Mouse (Mus musculus): ENCODE data around the gene Sipa1l3.

Sipa1l3 gene

GRCm38 (mm10) chr7:29335841-29336671, 182.4 kb downstream of the Sipa1l3 start:
- DNase-seq (ENCODE audit: low spot score), result no peak

- DNase-seq (ENCODE audit: low spot score), result no peak
Measured at GRCm38 (mm10) chr7:29335276-29335675, 183.2 kb downstream of the Sipa1l3 start.

DNA sequence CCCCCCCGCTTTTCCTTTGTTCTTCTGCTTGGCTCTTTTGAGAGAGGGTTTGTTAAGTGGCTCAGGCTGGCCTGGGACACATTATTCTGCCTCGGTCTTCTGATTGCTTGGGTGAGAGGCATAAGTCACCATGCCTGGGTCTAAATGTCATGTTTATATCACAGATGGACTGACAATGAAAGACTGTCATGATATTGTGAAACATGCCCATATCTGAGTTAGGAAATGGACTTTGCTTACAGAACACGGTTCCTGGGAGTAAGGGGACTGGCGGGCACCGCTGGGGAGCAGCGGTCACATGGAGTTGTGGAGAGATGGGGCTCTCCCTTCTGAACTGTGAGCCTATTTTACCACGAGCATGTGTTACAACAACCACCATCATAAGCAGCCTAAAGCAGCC, 184.3 kb downstream of the Sipa1l3 start:
- no peak for DNase-seq (ENCODE audit: low spot score)

DNA sequence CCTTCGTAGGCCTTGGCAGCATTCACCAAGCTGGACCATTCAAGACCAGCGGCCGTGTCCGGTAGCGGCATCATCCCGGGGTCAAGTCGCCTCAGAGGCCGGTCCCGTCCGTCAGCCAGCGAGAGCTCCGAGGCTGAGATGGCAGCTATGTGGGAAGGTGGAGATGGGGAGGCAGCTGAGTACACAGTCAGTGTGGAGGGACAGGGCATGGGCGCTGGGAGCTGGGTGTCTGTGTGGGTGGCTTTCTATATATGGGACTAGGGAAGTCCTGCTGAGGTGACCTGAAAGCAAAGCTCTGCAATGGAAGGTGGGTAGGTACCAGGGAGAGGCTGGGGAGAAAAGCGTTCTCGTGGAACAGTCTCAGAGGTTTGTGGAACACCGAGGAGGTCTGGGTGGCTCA, 189.5 kb downstream of the Sipa1l3 start:
- DNase-seq (ENCODE audit: low spot score), result no peak

DNA sequence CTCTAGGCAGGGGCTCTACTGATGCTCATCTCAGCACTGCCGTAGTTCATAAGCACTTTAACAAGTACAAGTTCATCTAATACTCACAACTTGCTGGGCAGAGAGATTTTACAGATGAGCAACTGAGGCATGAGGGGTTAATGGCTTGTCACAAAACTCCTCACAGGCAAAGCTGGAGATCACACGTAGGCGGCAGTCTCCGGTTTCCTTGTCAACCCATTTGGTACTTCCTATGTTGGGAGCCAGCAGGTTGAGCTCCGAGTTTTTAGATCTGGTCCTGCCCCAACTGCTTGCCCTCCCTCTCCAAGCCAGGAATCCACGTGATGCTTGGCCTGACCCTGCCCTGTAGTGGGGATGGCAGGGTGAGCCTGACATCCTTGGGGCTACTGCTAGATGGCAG, 191.4 kb downstream of the Sipa1l3 start:
- no peak for DNase-seq (ENCODE audit: low spot score)

DNA sequence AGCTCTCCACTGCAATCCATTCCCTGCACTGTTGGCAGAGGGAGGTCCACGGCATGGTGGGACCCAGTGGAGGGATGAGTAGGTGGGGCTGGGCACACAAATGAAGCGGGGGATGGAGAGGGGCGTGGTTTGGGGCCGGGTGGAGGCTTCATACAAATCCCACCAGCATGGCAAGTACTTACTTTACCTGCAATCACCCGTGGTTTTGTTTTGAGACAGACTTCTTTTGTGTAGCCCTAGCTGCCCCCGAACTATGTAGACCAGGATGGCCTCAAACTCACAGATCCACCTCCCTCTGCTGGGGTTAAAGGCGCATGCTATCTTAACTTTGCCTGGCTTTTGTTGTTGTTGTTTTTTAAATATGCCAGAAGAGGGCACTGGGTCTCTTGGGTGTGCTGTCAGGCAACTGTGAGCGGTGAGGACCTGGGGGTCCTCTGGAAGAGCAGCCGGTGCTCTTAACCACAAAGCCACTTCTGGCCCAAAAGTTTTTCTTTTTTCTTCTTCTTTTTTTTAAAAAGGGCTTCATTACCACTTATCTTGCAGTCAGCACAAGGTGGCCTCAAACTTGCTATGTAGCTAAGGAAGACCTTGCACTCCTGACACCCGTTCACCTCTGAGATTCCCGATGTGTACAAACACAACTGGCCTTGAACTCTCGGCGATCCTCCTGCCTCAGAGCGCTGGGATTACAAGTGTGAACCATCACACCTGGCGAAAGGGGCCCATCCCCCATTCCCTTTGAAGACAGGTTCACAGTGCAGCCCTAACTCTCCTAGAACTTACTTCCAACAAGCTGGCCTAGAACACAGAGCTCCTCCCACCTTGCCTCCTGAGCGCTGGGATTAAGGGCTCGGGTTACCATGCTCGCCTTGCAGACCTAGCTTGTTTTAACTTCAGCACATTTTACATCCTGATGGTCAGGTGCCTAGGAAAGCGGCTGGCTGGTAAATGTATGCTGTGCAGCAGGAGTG, 198.8 kb downstream of the Sipa1l3 start:
- DNase-seq (ENCODE audit: low spot score), result no peak

DNA sequence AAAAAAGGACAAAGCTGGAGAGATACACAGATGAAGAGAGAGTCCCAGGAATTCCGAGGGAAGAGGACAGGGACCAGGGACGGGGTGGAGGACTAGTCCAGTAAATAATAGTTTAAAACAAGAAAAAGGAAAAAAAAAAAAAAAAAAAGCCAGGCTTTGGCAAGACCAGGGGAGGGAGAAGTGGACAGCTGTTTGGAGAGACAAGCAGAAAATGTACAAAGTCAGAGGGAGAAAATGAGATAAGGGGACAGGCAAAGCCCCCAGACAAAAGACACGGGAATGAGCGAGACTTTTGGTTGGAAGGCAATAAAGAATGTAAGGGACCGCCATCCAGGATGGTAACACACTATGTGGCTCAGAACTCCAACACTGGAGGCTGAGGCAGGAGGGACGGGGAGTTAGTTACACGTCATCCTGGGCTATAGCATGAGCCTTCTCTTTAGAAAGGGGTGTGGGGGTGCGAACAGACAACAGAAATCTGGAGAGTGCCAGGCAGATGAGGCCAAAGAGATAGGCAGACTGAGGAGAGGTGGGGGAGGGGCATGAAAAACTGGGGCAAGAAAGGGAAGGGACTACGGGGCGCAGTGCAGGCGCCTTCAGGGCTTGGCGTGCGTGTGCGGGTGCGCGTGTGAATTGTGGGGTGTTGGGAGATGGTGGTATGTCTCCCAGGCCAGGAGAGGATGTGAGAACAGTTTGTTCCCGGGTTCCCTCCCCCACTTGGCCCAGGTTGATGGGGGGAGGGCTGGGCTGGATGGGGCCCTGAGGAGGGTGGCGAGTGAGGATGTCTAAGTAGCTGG, 200.1 kb downstream of the Sipa1l3 start:
- peak; percentile 81 for DNase-seq (ENCODE audit: low spot score)

DNA sequence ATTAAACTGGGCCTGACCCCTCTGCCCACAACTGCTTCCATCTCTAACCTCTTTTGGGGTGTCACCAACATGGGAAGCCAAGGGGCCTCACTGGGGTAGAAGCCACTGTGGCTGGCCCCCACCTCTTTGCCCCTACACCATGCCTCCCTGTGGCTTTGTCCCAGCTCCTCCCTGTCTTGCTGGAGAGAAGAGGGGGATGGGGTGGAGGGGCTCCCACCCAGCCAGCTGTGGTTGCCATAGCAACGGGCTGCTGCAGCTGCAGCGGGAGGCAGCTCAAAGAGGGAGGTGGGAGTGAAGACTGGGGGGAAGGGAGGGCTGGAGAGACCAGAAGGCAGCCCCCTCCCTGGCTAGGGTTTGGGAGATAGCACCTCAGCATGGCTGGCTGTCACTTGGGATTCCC, 200.9 kb downstream of the Sipa1l3 start:
- DNase-seq (ENCODE audit: low spot score), result peak; percentile 68

DNA sequence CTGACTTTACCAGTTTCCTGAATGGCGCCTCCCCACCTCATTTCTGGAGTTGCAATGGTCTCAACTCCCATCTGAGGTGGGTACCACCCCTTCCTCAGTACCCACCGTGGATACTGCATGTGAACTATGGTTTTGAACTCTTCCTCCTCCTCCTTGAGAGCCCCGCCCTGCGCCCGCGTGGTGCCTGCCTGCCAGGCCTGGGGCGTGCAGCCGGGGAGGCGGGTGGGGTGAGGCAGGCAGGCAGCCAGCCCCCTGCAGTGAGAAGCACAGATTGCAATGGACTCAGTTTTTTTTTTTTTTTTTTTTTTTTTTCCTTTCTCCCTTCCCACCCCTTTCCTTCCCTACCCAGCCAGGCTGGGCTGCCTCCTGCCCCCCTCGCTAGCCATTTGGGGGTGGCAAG, 201.5 kb downstream of the Sipa1l3 start:
- no peak for DNase-seq (ENCODE audit: low spot score)

DNA sequence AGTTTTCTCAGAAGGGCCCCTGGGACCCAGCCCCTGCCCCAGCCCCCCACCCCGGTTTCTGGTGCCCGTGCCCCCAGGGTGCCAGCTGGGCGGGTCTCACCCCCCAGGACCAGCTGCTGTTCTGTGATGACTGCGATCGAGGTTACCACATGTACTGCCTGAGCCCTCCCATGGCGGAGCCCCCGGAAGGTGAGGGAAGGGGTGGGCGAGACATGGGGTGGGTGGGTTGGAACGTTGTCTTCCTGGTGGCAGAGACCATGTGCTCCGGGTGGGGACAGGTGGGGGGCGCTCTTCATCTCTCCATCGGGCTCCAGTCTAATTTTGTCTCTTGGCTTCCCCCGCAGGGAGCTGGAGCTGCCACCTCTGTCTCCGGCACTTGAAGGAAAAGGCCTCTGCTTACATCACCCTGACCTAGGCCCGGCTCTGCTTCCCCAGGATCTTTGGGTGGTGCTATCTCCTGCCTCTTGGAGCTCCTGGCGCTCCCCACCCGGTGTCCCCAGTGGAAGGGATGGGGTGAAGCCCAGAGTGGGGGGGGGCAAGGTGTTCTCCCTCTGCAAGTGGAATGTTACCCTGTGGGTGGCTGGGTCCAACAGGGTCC, 202.2 kb downstream of the Sipa1l3 start:
- no peak for DNase-seq (ENCODE audit: low spot score)

DNA sequence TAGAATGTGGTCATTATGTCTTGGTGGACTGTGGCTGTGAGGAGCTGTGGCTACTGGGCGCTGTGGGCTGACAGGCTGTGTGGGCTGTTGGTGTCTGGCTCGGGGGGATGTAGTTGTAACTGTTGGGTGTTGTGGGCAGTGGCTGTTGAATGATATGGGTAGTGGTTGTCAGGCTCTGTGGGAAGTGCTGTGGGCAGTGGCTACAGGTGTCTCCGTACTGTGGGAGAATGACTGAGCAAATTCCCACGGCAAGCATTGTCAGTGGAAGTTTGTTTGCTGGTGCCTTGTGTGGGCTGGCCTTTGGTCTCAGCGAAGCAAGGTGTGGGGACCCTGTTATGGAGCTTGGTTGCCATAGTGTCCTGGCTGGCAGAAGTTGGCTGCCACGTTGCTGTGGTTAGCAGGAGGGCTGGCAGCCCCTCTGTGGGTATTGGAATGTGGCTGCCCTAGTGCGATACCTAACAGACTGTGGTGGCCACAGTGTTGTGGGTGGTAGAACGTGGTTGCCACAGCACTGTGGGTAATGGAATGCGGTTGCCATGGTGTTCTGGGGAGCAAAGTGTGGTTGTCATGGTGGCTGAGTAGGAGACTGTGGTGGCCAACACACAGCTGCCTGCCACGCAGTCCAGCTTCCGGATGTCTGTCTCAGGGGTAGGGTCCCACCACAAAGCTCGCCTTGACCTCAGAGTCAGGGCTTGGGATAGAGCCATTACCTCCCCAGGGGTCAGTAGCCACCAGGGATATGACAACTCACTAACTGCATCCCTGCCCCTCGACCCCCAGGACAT, 203.4 kb downstream of the Sipa1l3 start:
- no peak for DNase-seq (ENCODE audit: low spot score)

- no peak for DNase-seq (ENCODE audit: low spot score)
Measured at GRCm38 (mm10) chr7:29313572-29314261, 204.7 kb downstream of the Sipa1l3 start.

GRCm38 (mm10) chr7:29313051-29313450, 205.4 kb downstream of the Sipa1l3 start:
- no peak for DNase-seq (ENCODE audit: low spot score)

DNA sequence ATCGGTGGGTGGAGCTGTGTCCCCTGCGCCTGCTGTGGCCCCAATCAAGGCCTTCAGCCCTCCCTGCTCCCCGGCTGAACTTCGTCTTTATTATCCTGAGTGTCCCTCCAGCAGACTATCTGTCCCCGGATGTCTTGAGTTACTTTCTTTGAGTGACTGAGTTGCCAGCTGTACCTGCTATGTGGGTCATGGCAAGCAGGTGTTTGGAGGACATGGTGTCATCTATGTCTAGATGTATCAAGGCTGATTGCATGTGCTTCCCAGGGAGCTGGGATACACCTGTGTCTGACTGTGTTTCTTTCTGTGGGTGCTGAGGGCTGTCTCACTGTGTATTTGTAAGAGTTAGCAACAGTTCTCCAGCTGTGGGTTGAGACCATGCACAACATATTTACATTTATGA, 208.7 kb downstream of the Sipa1l3 start:
- no peak for DNase-seq (ENCODE audit: low spot score)

- peak; percentile 75 for DNase-seq (ENCODE audit: low spot score)
Measured at GRCm38 (mm10) chr7:29309221-29309721, 209.2 kb downstream of the Sipa1l3 start.

GRCm38 (mm10) chr7:29307350-29308104, 210.9 kb downstream of the Sipa1l3 start:
- DNase-seq (ENCODE audit: low spot score), result peak; percentile 93

GRCm38 (mm10) chr7:29306619-29307018, 211.8 kb downstream of the Sipa1l3 start:
- DNase-seq (ENCODE audit: low spot score), result no peak

DNA sequence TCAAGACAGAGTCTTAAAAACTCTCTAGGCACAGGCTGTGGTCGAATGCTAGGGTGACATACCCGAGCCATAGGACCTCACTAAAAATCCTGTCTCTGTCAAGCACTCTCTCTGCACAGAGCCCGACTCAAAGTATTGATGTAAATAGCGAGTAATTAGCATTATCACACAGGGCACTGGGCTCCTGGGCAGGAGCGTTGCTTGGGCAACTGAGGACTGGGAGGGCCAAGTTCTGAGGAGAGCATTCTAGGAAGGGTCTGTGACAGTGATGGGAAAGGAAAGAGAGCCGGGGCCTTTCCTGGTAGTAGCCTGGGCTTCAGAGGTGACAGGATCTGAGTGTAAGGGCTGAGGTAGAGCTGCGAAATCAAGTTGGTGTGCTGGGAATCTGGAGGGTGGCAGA, 212.3 kb downstream of the Sipa1l3 start:
- no peak for DNase-seq (ENCODE audit: low spot score)

DNA sequence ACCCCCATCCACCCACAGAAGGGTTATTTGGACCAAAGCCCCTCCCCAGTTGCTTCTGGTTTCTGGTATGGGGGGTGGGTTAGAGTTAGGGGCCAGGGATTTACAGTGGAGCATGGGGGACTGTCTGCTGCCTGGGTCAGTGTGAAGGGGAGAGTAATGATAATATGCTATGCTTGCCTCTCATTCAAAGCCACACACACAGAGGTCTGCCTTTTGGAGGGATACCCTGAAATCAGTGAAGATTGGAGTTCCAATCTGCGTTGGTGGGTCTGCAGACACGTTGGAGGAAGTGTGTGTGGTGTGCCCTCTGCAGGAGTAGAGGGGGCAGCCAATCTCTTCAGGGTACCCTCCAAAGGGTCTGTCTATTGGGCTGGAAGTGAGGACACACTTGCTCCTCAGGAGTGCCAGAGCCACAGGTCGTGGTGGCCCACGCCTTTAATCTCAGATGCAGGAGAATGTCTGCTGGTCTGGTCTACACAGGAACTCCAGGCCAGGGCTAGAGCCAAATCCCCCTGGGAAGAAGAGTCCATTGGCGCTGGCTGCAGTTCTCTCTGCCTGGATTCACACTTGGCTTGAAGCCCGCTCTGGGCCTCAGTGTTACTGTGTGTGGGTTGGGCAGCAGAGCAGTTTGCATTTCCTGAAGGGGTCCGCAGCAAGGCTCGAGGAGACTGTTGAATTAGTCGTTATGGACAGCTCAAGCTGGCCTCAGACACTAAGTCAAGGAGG, 213.0 kb downstream of the Sipa1l3 start:
- DNase-seq (ENCODE audit: low spot score), result no peak
